Mouse (Mus musculus) CH12.LX (cell line): Measurements from ENCODE around the gene E130114P18Rik. TPM values are rescaled to one million over a fixed set of nuclear protein-coding genes. Genes with fewer than 3 reads are reported as not detected.

Experiments used
- DNase-seq: peaks from one replicate; pipeline ENCODE4 v3.0.0-alpha.2; 2013; ENCODE audit errors: extremely low read depth
- H3K27ac ChIP-seq: 2 replicates; pipeline ENCODE4 v1.5.1; 2012; ENCODE audit warnings: low read depth, mild to moderate bottlenecking, control low read depth, moderate library complexity; ENCODE audit not compliant: insufficient read depth
- H3K27me3 ChIP-seq: replicated peaks from 2 replicates; pipeline ENCODE3; 2012; ENCODE audit warnings: inconsistent platforms
- H3K36me3 ChIP-seq, 2 experiments: replicated peaks in 1 of 2; 2 replicates each; pipeline versions ENCODE3 to v1.6.1; 2012; ENCODE audit warnings: inconsistent platforms in 1 of 2, low read length in 1 of 2, mild to moderate bottlenecking in 1 of 2, mixed read lengths in 1 of 2, moderate library complexity in 1 of 2; ENCODE audit not compliant: control insufficient read depth in 1 of 2, insufficient read depth in 1 of 2
- H3K4me1 ChIP-seq, 2 experiments: 2 replicates each; pipeline ENCODE4 v1.6.1; 2012; ENCODE audit warnings: inconsistent platforms in 1 of 2, moderate library complexity in 1 of 2; ENCODE audit not compliant: insufficient read depth in 2 of 2, control insufficient read depth in 1 of 2
- H3K4me2 ChIP-seq: 2 replicates; pipeline ENCODE4 v1.6.1; 2012; ENCODE audit warnings: low read depth, mild to moderate bottlenecking, control low read depth; ENCODE audit not compliant: poor library complexity, insufficient read depth, severe bottlenecking
- H3K4me3 ChIP-seq, 3 experiments: fragments of 150-350 bp in 1 of 3; sonication (generic) in 1 of 3; replicated peaks in 1 of 3; 2 replicates each; pipeline versions ENCODE3 to v1.5.1; 2011 to 2012; ENCODE audit warnings: low read depth in 2 of 3, low read length in 2 of 3, mild to moderate bottlenecking in 2 of 3, moderate library complexity in 2 of 3, control low read depth in 1 of 3, improper control_type of control experiment in 1 of 3, inconsistent platforms in 1 of 3, mixed read lengths in 1 of 3; ENCODE audit not compliant: poor library complexity in 1 of 3
- H3K79me2 ChIP-seq: replicated peaks from 2 replicates; pipeline ENCODE4 v1.6.1; 2012; ENCODE audit warnings: mild to moderate bottlenecking, moderate library complexity; ENCODE audit not compliant: control insufficient read depth, poor library complexity, insufficient read depth, severe bottlenecking; ENCODE audit errors: extremely low read depth
- H3K9ac ChIP-seq: 2 replicates; pipeline ENCODE4 v1.6.1; 2012; ENCODE audit warnings: low read depth, mild to moderate bottlenecking, control low read depth, moderate library complexity; ENCODE audit not compliant: insufficient read depth
- H3K9me3 ChIP-seq: replicated peaks from 2 replicates; pipeline ENCODE3; 2012; ENCODE audit warnings: low read length, inconsistent platforms, mixed read lengths
- BHLHE40 ChIP-seq: IDR thresholded peaks from 2 replicates; pipeline ENCODE4 v1.6.1; 2011; ENCODE audit warnings: mild to moderate bottlenecking, low read depth, low read length, improper control_type of control experiment
- CHD1 ChIP-seq: IDR thresholded peaks from 2 replicates; pipeline ENCODE4 v1.6.1; 2012; ENCODE audit warnings: low read depth, low read length, improper control_type of control experiment, inconsistent platforms
- CHD2 ChIP-seq: IDR thresholded peaks from 2 replicates; pipeline ENCODE4 v1.6.1; 2011; ENCODE audit warnings: low read length, improper control_type of control experiment
- E2F4 ChIP-seq: IDR thresholded peaks from 2 replicates; pipeline ENCODE4 v1.6.1; 2011; ENCODE audit warnings: low read depth, low read length, improper control_type of control experiment; ENCODE audit not compliant: insufficient replicate concordance
- ELF1 ChIP-seq: IDR thresholded peaks from 2 replicates; pipeline ENCODE4 v1.6.1; 2014; ENCODE audit warnings: low read depth, mild to moderate bottlenecking, inconsistent platforms, low read length, improper control_type of control experiment
- EP300 ChIP-seq: IDR thresholded peaks from 2 replicates; pipeline ENCODE4 v1.6.1; 2011; ENCODE audit warnings: low read length, improper control_type of control experiment
- ETS1 ChIP-seq: conservative IDR thresholded peaks from 2 replicates; pipeline ENCODE4 v1.6.1; 2012; ENCODE audit warnings: low read depth, mild to moderate bottlenecking, inconsistent platforms, low read length, improper control_type of control experiment, moderate library complexity
- GABPA ChIP-seq: IDR thresholded peaks from 2 replicates; pipeline ENCODE4 v1.6.1; 2012; ENCODE audit warnings: low read depth, low read length, improper control_type of control experiment, inconsistent platforms; ENCODE audit not compliant: insufficient replicate concordance
- IRF4 ChIP-seq: IDR thresholded peaks from 2 replicates; pipeline ENCODE4 v1.6.1; 2014; ENCODE audit warnings: low read depth, mild to moderate bottlenecking, inconsistent platforms, low read length, improper control_type of control experiment
- JUN ChIP-seq: IDR thresholded peaks from 2 replicates; pipeline ENCODE4 v1.6.1; 2011; ENCODE audit warnings: low read depth, mild to moderate bottlenecking, low read length, improper control_type of control experiment, moderate library complexity; ENCODE audit not compliant: insufficient read depth
- KAT2A ChIP-seq: IDR thresholded peaks from 2 replicates; pipeline ENCODE4 v1.6.1; 2012; ENCODE audit warnings: low read length, improper control_type of control experiment, inconsistent platforms; ENCODE audit not compliant: insufficient replicate concordance
- MAZ ChIP-seq: IDR thresholded peaks from 2 replicates; pipeline ENCODE4 v1.6.1; 2012; ENCODE audit warnings: low read depth, mild to moderate bottlenecking, inconsistent platforms, low read length, improper control_type of control experiment, moderate library complexity
- MEF2A ChIP-seq: IDR thresholded peaks from 2 replicates; pipeline ENCODE4 v1.6.1; 2014; ENCODE audit warnings: low read depth, mild to moderate bottlenecking, inconsistent platforms, low read length, improper control_type of control experiment, borderline replicate concordance
- MXI1 ChIP-seq: IDR thresholded peaks from 2 replicates; pipeline ENCODE4 v1.6.1; 2011; ENCODE audit warnings: mild to moderate bottlenecking, low read depth, low read length, improper control_type of control experiment
- MYC ChIP-seq: IDR thresholded peaks from 2 replicates; pipeline ENCODE4 v1.6.1; 2011; ENCODE audit warnings: low read depth, mild to moderate bottlenecking, improper control_type of control experiment, low read length
- NELFE ChIP-seq: IDR thresholded peaks from 2 replicates; pipeline ENCODE4 v1.6.1; 2011; ENCODE audit warnings: low read depth, low read length, improper control_type of control experiment
- NRF1 ChIP-seq: IDR thresholded peaks from 2 replicates; pipeline ENCODE4 v1.6.1; 2014; ENCODE audit warnings: low read depth, mild to moderate bottlenecking, inconsistent platforms, low read length, improper control_type of control experiment, moderate library complexity
- PAX5 ChIP-seq: IDR thresholded peaks from 2 replicates; pipeline ENCODE4 v1.6.1; 2012; ENCODE audit warnings: low read length, inconsistent platforms, mixed read lengths
- POLR2A ChIP-seq: IDR thresholded peaks from 2 replicates; pipeline ENCODE4 v1.6.1; 2011; ENCODE audit warnings: low read depth, mild to moderate bottlenecking, improper control_type of control experiment, low read length
- RAD21 ChIP-seq: IDR thresholded peaks from 2 replicates; pipeline ENCODE4 v1.6.1; 2011; ENCODE audit warnings: low read depth, mild to moderate bottlenecking, low read length, improper control_type of control experiment, moderate library complexity
- RCOR1 ChIP-seq: conservative IDR thresholded peaks from 2 replicates; pipeline ENCODE4 v1.6.1; 2012; ENCODE audit warnings: low read depth, mild to moderate bottlenecking, inconsistent platforms, low read length, improper control_type of control experiment
- SIN3A ChIP-seq: IDR thresholded peaks from 2 replicates; pipeline ENCODE4 v1.6.1; 2012; ENCODE audit warnings: low read length, improper control_type of control experiment, inconsistent platforms
- SMC3 ChIP-seq: IDR thresholded peaks from 2 replicates; pipeline ENCODE4 v1.6.1; 2011; ENCODE audit warnings: low read depth, low read length, improper control_type of control experiment
- TBP ChIP-seq: conservative IDR thresholded peaks from 2 replicates; pipeline ENCODE4 v1.6.1; 2011; ENCODE audit warnings: low read depth, low read length, improper control_type of control experiment
- TCF12 ChIP-seq: IDR thresholded peaks from 2 replicates; pipeline ENCODE4 v1.6.1; 2014; ENCODE audit warnings: low read depth, mild to moderate bottlenecking, inconsistent platforms, low read length, improper control_type of control experiment
- ZC3H11A ChIP-seq: IDR thresholded peaks from 2 replicates; pipeline ENCODE4 v1.6.1; 2012; ENCODE audit warnings: low read depth, mild to moderate bottlenecking, inconsistent platforms, low read length, improper control_type of control experiment
- dilution Hi-C: fragments of 300-500 bp; cut with MboI; formaldehyde crosslinking; loops from 2 replicates; pipeline ENCODE4 v1.14.3; 2020; ENCODE audit warnings: low sequenced_read_pairs; ENCODE audit not compliant: extremely low pct_unique_long_range_greater_than_20kb, extremely low pct_ligation_motif_present
- in situ Hi-C: fragments of 300-500 bp; cut with MboI; formaldehyde crosslinking; loops from 3 replicates; pipeline ENCODE4 v1.14.3; 2019; ENCODE audit warnings: low sequenced_read_pairs, low pct_ligation_motif_present, low pct_unique_long_range_greater_than_20kb, mixed read lengths
- polyA plus RNA-seq: library from polyadenylated mRNA; unstranded; fragments of >175 nt; gene quantifications from 2 replicates; pipeline ENCODE4 v1.2.1, GENCODE M21; 2012; ENCODE audit warnings: low read depth; ENCODE audit not compliant: insufficient read length
- total RNA-seq, 2 experiments: library from RNA; depleted of rRNA; stranded (reverse); fragments of 300-350 nt in 1 of 2; fragments of >200 nt in 1 of 2; gene quantifications; 2 replicates each; pipeline ENCODE4 v1.2.3; 2012 to 2014

E130114P18Rik gene
- total and polyA plus RNA-seq, 3 experiments, result not detected

DNA sequence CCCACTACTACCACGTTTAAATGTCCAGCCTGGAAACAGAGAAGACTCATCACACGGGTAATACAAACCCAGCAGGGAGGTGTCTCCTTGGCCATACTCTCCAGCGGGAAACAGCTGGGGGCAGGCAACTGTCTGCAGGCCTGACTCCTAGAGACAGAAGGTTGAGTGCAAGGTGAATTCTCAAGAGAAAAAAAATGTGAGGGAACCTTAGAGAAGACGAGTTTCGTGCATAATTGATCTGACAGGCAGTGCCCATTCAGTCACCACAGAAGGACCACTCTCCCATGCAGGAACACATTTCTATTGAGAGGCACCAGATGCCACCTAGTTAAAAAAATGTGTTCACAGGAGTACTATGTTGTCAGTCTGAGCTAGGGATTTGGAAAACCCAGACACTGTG, 105.4 kb downstream of the E130114P18Rik start:
- H3K9me3 ChIP-seq, result peaks cover 67% of the 10 kb centered on the region
- no peaks in the 10 kb centered on the region for H3K79me2 ChIP-seq
- no peaks in the 10 kb centered on the region for H3K36me3 ChIP-seq
- in situ Hi-C loops (no loop called here), dilution Hi-C loops (no loop called here)
- no peak for DNase-seq
- H3K9ac ChIP-seq, result no peak overlapping the region
- H3K27me3 ChIP-seq, result no peaks in the 10 kb centered on the region
- no peak overlapping the region for H3K27ac ChIP-seq
- H3K4me3 ChIP-seq, result no peak overlapping the region
- H3K4me1 ChIP-seq, result no peaks in the 10 kb centered on the region
- no peak overlapping the region for H3K4me2 ChIP-seq
- TF ChIP-seq SIN3A (no peak), JUN (no peak), MXI1 (no peak), POLR2A (no peak), CHD2 (no peak), E2F4 (no peak), PAX5 (no peak), NRF1 (no peak), EP300 (no peak), CHD1 (no peak), TBP (no peak)

DNA sequence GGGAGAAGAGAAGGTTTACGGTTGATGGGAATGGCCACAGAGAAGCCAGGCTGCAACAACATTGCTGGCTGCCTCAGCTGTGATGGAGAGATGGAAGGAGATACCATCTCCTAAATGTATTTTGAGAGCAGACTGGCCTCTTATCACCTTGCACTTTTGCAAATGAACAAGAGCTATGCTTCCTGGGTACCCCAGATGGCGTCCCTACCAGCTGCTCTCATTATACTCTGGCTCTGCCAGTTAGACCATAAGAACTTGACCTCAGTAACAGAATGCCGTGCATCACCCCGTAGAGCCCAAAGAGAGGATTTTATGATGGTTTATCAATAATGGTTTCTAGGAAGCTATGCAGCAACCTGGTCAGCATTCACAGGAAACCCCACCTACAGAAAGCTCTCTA, 106.0 kb downstream of the E130114P18Rik start:
- no peak overlapping the region for H3K9ac ChIP-seq
- in situ Hi-C loops, result no loop called here
- dilution Hi-C loops, result no loop called here
- no peaks in the 10 kb centered on the region for H3K4me1 ChIP-seq
- H3K4me3 ChIP-seq, result no peak overlapping the region
- no peak overlapping the region for H3K4me2 ChIP-seq
- no peaks in the 10 kb centered on the region for H3K79me2 ChIP-seq
- H3K27me3 ChIP-seq, result no peaks in the 10 kb centered on the region
- DNase-seq, result no peak
- H3K27ac ChIP-seq, result no peak overlapping the region
- no peaks in the 10 kb centered on the region for H3K36me3 ChIP-seq
- peaks cover 61% of the 10 kb centered on the region for H3K9me3 ChIP-seq
- no peak for TF ChIP-seq MAZ
- no peak for TF ChIP-seq MEF2A
- no peak for TF ChIP-seq TCF12
- no peak for TF ChIP-seq ETS1
- no peak for TF ChIP-seq EP300
- TF ChIP-seq CHD1, result no peak
- TF ChIP-seq BHLHE40, result no peak
- TF ChIP-seq ELF1, result no peak
- TF ChIP-seq NRF1, result no peak
- no peak for TF ChIP-seq RCOR1
- no peak for TF ChIP-seq PAX5
- TF ChIP-seq CHD2, result no peak
- no peak for TF ChIP-seq IRF4
- no peak for TF ChIP-seq RAD21
- no peak for TF ChIP-seq SMC3
- no peak for TF ChIP-seq KAT2A
- TF ChIP-seq GABPA, result no peak
- TF ChIP-seq ZC3H11A, result no peak
- no peak for TF ChIP-seq MYC
- TF ChIP-seq NELFE, result no peak
